Mouse (Mus musculus) thymus, postnatal 36 days (tissue): ENCODE data around the gene Pml.
"Not testable (repeated sequence)": the region's sequence is repeated elsewhere in the genome, so short reads cannot be mapped to it uniquely, and the experiment has no call there.

Experiments
- DNase-seq, 2 experiments: peaks; one replicate each; pipeline ENCODE4 v3.0.0; 2022; ENCODE audit warnings: mixed read lengths in 2 of 2

The Pml gene

DNA sequence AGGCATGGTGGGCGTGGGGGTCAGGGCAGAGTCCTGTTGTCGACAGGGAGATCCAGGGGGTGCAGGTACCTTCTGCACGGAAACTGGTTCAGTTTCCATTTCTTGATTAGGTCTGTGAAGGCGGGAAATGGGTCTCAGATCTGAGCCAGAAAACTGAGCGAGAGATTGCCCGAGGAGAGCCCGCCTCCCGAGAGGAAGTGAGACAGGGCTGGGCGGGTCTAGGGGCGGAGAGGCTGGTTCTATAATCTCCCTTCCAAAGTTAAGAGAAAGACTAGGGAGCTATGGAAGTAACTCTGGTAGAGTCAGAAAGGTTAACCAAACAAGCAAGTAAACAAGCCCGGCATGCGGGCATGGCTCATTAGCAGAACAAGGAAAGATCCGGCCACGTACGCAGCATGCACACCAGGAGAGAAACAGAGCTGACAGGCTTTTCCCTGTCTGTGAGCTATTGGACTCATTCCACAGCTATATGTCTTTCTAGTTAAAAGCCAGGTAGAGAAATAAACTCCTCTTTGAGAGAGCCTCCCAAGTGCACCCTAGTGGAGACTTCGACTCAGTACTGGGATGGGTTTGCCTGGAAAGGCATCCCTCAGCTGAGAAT, at the start of gene Pml:
Pml (minus strand) TSS at position 195 of the 601 bp plus-strand sequence.
- peak; percentile 72 to 79 for DNase-seq

DNA sequence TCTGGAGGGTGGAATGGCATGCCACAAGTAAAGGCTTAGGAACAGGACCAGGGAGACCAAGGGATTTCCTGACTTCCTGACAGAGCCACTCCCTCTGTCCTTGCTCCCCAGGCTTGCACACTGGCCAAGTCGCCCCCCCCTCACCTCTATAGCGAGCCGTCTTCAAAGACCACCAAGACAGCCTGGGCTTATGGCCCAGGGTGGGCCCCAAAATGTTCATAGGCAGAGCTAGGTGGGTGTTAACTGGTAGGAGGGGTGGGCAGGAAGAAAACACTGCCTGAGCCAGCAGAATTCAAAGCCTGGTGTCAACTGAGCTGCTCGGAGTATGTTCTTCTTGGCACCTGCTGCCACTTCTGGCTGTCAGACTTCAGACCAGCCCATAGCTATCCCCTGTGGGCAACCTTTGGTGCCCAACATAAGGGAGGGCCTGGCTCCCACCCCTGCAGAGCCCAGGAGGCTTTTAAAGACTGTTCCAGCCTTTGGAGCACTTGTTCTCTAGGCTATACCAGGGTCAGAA, 48.4 kb upstream of the Pml start:
- no peak for DNase-seq

DNA sequence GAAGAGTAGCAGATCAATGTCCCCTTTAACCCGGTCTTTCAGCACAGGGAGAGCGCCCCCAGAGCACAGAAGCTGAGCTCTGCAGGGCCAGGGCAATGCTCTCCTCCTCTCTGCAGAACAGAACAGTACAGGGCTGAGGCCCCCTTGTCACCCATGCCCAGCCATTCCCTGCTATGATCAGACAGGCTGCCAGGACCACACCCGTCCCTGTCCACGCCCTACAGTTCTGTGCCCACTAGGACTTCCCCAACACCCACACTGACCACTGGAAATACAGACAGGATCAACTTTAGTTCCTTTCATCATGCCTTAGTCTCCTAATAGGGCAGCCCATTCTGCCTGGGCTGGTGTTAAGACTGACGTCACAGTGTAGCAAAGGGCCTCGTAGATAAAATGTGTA, 47.5 kb upstream of the Pml start:
- no peak for DNase-seq

DNA sequence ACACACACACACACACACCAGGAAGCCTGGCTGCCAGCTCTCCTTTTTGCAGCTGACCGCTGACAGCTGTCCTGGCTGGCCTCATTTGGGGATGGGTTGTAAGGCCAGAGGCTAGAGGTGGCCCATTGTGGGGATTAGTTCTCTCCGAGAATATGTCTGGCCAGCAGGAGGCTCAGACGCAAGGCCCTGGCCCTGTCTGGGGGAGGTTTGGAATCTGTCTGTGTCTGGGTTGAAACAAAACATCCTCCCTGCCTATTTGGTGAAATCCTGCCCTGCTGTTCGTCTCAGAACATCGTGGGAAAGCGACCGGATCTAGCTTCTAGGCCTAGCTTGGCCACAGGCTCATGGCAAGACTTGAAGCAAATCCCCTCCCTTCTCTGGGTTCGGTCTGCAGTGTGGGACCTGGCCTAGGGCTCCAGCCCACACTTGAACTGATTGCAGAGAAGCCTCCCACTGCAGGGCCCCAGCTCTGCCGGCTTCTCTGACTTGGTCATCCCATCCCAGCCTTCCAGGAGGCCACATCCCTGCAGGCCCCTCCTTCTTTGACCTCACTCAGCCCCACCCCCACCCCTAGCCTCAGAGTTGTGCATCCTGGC, 46.3 kb upstream of the Pml start:
- no peak for DNase-seq

DNA sequence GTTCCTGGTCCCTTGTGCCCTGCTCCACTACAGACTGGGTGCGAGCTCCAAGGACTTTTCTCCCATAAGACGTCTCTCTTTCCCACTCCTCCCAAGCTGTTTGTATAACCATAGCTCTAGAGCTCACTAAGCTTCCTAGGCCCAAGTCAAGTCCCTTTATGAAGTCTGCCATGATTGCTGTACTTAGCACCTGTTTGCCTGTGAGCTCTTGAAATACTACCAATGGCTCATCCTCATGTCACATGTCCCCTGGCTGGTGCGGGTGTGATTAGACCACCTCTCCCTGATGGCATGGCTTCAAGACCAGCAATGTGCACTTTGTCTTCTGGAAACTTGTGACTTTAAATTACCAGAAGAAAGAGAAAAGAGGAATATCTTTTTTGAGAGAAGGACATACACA, 45.8 kb upstream of the Pml start:
- DNase-seq = no peak

DNA sequence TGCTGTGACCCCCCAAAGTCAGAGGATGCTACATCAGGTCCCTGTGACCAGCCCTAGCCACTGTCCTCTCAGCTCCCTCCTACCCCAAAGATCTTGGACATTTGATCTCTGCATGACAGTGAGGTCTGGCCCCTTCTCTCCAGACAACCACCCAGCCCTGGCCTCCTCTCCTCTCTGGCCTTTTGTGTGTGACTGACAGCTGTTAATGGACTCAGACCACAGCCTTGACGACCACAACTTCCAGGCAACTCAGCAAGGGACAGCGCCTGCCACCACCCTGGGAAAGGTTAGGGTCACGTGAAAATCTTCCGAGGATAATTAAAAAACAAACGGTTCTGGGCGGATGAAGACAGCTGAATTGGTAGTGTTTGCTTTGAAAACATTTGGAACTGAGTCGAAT, 44.9 kb upstream of the Pml start:
- no peak for DNase-seq

DNA sequence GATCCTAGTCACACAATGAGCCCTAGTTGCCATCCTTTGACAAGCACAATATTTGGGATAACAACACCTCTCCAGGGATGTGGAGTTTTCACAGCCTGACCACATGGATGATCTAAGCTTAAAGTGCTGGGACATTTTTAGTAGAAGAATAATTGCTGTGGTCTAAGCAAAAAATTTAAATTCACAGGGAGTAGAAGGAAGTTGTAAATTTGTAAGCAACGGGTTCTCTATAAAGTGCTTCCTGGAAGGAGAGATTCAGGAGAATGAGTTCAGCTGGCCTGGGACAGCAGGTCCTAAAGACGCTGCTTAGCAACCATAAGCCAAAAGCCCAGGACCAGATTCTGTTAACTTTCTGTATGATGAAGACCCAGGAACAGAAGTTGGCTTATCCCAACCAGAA, 40.3 kb upstream of the Pml start:
- no peak for DNase-seq

DNA sequence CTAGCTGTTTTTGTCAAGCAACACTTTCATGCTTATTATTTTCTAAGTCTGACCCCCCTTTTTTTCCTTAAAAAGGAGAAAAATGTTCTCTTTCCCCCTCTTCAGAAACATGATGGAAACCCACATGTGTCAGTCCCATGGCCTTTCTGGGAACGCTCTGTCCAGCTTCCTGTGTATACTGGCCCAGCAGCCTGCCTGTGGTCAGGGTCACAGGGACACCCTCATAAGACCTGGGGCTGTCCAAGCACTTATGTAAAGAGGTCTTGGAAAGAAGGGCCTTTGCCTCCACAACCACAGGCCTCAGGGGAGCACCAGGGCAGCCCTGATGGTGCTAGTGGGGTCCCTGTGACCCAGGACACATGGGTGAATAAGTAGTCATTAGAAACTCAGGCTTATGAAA, 39.5 kb upstream of the Pml start:
- no peak for DNase-seq

DNA sequence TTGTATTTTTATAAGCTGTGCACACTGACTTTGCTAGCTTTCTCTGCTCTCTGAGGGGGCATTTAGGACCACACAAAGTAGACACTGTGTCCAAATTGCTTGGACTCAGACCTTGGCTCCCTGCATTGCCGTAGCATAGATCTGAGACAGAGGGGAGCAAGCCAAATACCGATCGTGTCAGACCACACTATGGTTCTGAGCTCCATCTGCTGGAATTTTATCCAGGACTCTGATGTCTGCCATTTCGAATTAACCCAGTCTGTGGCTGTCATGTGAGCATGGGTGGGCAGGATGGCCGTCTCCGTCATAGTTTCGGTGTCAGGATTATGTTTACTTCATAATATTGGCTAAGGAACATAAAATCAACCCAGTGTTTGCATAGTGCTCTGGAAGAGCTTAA, 33.8 kb upstream of the Pml start:
- no peak for DNase-seq

DNA sequence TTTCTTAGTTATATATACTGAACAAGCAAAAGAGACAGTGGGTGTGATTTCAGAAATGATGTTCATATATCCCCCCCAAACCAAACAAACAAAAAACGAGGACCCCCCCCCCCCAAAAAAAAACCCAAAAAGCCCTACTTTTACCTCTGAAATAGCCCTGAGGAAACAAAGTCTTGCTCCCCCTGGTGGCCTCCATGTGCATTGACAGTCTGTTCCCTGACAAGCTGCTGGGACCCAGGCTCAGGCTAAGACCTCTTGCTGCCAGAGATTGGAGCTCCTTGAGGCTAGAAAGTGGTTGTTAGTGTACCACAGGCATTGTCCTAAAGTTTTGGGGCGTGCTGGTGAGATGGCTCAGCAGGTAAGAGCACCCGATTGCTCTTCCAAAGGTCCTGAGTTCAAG, 32.0 kb upstream of the Pml start:
- DNase-seq = peak; percentile 35 to 41

DNA sequence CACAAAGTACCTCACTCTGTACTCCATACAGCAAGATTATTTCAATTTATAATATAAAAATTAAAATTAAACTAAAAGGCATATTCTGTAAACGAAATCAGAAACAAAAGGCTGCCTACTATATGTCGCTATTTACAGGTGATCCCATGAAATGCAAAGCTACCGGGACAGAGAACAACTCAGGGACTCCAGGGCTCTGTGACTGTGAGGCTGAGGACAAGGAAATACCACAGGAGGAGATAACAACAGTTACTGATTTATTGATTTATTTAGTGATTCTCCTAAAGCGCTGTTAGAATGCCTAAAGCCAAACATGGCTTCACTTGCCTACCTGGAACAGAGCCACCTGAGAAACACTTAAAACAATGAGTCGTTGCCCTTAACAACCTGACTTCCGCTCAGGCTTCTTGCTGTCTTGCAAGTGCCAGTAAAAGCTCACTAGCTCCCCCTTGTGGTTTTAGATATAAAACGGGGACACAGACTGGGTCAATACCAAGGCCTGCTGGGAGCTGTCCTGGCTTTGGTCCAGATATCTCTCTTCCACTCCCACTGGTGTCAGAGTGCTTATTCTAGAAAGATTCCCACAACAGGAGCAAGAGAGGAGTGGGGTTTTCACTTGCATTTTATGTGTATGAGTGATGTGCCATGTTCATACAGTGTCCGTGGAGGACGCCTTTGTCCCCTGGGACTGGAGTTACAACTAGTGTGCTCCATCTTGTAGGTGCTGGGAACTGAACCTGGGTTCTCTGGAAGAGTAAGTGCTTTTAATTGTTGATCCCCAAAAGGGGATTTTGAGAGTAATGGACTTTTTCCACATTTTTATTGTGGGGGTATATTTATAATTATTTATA, 30.9 kb upstream of the Pml start:
- peak; percentile 51 to 53 for DNase-seq

DNA sequence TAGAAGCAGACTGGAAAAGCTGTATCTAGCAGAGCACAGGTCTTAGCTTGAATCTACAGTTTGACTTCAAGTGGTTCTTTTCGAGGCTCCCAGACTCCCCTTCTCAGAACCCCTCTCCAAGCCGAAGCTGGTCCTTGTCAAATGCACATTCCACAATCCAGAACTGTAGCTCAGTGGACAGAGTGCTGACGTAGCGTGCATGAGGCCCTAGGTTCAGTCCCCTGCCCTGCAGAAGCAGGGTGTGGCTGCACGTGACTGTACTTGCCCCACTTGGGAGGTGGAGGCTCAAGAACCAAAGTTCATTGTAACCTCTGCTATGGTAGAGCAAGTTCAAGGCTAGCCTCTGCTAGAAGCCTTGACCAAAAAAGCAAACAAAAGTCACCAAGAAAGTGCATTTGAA, 30.2 kb upstream of the Pml start:
- no peak for DNase-seq

DNA sequence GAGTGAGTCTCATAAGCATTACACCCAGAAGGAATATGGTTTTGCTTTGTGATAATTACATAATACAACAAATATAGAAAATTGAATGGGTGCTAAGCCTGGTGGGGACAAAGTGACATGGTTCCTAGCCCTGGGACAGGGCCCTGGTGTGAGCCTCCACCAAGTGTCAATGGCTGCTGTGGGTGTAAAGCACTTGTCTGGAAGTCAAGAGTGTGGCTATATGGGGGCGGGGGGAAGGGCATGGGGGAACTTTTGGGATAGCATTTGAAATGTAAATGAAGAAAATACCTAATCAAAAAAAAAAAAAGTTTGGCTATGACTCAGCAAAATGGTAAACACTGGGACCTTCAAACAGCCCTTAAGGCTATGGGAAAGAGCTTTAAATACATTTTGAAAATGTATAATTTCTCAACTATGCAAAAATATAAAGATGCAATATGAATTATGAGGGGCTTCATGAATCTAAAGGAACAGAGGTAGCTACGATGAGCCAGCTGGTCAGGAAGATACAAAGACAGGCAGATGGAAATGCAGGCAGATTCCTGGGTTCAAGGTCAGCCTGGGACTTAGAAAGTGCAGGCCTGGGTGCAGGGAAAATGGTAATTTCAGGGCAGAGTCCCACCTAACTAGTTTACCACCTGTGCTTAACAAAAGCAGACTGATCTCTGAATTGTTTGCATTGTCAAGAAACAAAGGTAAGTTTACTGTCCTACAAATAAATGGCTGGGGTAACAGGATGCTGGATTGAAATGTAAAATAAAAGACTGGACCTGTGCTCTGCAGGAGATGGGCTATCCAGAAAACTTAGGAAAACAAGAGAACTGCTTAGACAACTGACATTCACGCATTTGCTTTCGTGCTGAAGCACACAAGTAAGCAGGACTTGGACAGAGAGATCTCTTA, 29.5 kb upstream of the Pml start:
- DNase-seq = no peak

DNA sequence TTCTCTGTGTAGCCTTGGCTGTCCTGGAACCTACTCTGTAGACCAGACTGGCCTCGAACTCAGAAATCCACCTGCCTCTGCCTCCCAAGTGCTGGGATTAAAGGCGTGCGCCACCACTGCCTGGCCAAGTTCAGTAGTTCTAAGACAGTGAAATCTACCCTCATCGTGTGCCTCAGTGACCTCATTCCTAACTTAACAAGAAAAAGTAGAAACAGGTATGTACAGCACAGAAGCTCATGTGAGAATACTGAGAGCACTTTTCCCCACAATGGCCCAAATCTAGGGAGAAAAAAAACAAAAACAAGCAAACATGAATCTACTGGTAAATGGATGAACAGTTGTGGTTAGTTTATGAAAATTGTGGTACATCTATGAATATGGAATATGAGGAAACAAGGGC, 28.7 kb upstream of the Pml start:
- no peak for DNase-seq

DNA sequence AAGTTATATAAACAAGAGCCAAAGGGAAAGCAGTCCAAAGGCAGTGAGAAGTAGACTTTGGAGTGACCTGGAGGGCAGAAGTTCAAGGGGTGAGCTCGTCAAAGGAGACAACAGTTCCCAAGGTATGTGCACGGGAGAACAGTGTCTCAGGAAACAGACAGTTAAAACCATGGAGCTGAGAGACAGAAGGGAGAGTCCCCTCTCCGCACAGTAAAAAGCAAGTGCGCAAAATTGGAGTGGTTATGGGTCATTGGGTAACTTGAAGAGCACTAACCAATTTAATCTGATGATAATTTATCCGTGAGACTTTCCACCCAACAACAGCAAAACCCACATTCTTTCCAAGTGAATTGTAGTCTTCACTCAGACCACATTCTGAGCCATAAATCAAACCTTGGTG, 26.8 kb upstream of the Pml start:
- DNase-seq = no peak

DNA sequence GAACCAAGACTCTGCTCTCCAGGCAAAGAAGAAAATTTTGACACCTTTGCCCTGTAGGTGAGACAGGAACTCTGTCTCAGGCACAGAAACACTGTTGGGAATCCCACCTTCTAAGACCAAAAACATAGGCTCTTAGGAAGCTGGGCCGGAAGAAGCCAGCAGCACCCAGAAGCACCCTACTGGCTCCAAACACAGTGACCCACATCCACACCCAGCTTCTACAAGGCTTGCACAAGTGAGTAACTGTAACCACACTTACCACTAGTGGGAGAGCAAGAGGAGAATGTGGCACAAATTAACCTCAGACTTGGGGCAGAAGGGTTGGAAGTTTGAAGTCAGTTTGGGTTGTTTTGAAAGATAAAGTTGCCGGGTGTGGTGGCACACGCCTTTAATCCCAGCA, 26.2 kb upstream of the Pml start:
- no peak for DNase-seq

DNA sequence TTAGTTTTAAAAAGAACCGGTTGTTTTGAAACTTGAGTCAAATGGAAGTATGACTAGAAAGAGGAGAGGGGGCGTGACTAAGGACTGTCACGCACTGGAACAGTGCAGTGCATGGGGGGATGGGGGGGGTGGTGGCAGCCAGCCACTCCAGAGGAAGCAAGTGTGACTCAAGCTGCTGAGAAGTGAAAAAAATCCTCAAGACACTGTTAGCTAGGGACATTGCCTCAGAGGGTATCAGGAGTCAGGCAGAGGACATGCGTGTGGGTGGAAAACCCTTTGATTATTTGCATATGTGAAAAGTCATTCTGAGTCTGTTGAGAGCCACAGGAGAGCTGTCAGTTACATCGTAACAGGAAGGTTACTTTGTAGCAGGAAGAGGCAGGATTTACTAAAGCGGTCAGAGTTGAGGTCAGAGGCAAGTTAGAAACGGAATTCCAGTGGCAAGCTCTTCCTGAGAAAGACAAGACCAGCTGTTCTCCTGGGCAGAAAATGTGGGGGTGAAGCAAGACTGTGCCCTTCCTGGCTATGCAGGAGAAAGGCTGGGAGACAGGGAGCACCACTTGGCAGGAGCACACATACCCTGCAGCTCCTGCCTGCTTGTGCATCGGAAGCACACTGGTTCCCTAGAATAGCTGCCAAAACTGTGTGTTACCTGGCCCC, 25.7 kb upstream of the Pml start:
- DNase-seq = peak in 1 of 2 experiments; percentile 11

DNA sequence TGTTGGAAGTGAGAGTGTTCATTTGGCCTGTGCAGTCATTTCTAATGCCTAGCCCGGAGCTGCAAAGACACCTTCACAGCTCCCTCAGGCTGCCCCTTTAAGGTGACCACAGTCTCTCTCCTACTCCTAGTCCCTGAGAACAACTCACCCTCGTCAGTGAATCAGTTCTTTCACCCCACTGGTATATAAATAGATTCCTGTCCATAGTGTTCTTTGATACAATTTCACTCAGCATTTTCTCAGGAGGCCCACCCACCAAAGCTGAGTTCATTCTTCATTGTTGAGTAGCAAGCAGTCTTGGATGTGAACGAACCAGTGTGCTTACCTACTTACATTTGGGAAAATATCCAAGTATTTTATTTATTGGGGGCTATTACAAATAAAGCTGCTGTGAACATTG, 25.0 kb upstream of the Pml start:
- no peak for DNase-seq

DNA sequence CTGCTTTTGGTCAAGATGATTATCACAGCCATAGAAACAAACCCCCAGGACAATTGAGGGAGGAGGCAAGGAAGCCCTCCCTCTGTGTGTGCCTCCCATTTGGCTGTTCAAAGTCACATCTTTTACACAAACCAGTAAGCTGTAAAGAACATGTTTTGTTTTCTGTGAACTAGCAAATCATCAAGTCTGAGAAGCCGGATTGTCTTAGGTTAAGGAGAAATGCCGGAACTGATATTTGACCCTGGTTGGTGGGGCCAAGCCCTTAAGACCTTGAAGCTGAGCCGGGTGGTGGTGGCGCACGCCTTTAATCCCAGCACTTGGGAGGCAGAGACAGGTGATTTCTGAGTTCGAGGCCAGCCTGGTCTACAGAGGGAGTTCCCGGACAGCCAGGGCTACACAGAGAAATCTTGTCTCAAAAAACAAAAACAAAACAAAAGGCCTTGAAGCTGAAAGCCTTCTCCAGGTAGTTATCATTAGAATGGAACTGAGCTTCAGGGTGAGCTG, 24.6 kb upstream of the Pml start:
- DNase-seq = no peak

DNA sequence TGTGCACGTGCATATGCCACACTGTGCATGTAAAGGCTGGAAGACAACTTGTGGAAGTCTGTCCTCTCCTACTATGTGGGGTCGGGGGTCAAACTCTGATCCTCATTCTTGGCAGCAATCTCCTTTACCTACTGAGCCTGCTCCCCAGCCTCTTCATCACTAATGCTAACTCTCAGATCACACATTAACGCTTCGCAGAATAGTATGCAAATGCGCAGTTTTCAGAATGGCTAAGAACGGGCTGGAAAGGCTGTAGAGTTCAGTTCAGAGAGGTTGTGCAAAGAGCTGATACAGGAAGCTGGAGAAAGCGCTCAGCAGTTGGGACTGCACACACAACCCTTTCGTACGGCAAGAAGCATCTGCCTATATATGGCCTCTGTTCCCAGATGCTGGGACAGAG, 23.3 kb upstream of the Pml start:
- no peak for DNase-seq

DNA sequence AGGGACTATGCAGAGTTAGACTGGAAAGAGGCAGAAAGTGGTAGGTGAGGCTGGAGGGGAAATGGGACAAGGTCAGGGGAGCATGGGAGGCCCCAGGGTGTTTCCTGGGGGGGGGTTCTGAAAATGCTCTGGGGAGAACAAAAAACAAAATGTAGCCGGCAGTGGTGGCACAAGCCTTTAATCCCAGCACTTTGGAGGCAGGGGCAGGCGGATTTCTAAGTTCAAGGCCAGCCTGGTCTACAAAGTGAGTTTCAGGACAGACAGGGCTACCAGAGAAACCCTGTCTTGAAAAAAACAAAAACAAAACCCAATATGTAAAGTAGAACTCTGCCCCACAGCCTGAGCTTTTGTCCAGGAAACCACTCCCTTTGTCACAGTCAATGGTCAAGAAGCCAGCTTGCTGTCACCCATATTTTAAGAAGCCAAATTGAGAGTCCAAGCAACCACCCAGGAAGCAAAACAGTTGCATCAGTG, 22.5 kb upstream of the Pml start:
- no peak for DNase-seq

DNA sequence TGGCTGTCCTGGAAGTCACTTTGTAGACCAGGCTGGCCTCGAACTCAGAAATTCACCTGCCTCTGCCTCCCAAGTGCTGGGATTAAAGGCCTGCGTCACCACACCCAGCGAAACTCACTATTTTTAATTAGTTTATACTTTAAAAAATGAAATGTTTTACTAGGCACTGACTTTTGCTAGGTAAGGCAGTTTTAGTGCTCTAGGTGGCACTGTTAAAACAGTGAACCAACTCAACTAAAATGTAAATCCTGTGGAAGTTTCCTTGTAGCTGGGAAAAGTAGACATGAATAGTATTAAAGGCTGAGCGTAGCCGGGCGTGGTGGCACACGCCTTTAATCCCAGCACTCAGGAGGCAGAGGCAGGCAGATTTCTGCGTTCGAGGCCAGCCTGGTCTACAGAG, 22.0 kb upstream of the Pml start:
- DNase-seq = not testable (repeated sequence)
